Mouse (Mus musculus) lung, postnatal 36 days (tissue): ENCODE measurements around the gene Capn3.

Experiments used
- DNase-seq: peaks from one replicate; pipeline ENCODE4 v3.0.0; 2022; ENCODE audit warnings: mixed read lengths

The Capn3 gene

DNA sequence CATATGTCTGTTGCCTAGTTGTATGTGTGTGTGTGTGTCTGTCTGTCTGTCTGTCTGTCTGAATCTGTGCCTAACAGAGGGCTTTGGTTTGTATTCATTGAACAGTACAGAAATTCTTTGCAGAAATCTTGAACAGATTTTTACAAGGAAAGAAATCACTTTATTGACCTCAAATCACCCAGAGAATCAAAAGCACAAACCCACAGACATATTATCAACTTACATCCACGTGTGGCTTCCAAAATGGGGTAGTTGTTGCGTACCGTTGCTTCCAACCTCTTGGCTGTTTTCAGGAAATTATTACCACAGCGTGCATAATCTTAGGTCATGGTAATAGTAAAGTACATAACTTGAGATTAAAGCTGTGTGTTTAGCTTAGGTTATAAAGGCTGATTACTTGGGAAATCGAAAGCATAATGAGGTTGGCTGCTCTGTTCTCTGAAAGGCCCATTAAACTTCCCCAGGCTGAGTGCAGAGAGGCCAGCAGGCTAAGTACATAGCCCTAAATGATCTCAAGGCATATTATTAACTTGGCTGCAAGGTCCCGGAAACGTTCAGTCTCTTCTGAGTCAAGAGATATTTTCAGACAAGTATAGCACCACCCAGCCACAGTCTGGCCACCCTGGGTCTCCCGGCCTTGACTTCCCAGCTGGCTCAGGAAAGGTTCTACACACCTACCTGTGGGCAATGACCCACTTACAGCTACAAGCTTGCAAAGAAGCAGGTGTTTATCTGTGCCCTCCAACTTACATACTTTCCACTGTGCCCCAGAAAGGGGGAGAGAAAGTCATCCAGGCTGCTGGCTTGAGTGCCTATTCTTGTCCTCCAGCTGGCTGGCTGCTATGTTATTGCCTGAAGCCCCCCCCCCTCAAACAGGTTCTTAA lies 26.9 kb downstream of the Capn3 start:
- DNase-seq = peak; percentile 10

DNA sequence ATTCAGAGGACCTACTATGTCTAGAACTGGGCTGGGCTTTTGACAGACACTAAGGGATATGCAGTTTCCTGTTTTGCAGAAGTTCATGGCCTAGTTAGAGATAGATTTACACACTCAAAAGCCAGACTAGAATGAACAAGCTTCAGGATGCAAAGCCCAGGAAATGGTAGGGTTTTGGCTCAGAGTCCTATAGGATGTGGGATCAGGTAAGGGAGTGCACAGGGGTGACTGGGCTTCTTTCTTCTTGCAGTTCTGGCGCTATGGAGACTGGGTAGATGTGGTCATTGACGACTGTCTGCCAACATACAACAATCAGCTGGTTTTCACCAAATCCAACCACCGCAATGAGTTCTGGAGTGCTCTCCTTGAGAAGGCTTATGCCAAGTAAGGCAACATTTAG lies 28.4 kb downstream of the Capn3 start:
- no peak for DNase-seq

DNA sequence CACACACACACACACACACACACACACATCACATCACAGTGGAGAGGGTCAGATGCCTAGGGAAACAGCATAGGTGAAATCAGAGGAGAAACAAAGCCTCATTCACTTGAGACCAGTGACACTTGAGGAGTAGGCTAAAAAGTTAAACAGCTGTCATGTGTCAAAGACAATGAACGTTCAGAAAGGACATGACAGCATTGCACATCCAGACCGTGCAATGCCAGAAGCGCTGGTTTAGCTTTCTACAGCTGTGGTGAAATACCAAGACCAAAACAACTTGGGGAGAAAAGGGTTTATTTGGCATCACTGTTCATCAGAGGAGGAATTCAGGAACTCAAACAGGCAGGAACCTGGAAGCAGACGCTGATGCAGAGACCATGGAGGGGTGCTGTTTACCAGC lies 37.4 kb downstream of the Capn3 start:
- peak; percentile 7 for DNase-seq

DNA sequence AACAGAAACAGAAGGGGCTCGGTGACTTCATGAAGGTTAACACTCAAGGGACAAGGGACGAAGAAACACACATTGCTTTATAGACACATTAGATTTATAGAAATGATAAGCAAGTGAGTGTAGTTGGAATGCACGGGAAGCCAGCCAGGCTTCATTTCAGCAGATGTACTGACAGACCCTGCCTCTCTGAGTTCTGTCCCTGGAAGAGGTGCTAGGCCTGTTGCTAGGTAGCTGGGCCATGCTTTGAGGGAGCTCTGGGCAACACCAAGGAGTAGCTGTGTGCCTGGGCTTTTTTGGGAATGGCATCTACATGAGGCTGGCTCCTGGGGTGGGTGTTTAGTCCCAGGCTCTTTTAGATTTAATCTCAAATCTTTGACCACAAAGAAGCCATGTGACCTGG lies 40.7 kb downstream of the Capn3 start:
- DNase-seq = no peak

DNA sequence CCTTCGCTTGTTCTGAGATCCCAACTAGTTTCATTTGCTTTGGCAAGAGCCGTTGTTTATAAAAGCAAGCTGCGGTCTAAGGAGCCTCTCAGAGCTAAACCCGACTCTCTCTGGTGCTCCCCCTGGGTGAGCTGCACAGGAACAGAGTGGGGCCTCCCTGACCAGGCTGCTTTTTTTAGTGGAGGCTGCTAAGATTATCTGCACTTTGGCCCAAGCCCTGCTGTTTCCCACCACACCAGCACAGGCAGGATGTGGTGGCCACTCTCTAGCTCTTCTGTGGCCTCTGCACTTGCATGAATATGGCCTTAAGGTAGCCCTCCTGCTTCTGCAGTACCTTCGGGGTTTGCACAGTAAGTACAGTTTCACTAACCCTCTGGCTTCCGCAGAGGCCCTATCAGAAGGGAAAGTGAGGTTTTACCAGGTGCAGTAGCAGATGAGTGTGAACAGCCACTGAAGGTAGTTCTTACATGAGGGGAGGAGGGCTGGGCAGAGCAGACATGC lies 44.2 kb downstream of the Capn3 start:
- DNase-seq = peak; percentile 15

DNA sequence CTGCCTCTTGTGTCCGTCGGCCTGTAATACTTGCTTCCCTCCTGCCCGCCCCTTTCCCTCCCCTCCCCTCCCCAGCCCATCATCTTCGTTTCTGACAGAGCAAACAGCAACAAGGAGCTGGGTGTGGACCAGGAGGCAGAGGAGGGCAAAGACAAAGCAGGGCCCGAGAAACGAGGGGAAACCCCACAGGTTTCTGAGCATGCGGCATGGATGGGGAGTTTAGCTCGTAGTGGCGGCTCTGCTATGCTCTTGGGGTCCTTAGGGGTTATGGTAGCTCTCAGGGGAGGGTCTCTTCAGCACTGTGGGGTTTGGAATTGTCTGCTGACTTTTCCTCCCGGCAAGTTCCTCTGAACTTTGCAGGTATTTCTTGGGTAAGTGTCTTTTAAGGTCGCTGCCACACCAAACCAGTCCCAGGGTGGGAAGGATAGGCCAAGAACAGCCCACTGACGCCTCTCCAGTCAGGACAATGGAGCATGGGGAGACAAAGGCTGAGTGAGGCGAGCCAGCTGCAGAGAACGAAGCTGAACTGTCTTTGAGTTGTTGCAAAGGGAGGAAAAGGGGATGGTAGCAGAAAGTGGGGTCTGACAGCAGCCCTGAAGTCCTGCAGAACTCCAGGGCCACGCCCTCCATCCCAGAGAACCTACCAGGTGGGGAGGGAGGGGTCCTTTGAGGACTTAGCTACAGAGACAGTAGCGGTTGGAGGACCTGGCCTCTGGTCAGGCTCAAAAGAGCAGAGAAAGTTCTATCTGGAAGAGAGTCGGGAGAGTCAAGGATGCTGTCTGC lies 45.5 kb downstream of the Capn3 start:
- no peak for DNase-seq

DNA sequence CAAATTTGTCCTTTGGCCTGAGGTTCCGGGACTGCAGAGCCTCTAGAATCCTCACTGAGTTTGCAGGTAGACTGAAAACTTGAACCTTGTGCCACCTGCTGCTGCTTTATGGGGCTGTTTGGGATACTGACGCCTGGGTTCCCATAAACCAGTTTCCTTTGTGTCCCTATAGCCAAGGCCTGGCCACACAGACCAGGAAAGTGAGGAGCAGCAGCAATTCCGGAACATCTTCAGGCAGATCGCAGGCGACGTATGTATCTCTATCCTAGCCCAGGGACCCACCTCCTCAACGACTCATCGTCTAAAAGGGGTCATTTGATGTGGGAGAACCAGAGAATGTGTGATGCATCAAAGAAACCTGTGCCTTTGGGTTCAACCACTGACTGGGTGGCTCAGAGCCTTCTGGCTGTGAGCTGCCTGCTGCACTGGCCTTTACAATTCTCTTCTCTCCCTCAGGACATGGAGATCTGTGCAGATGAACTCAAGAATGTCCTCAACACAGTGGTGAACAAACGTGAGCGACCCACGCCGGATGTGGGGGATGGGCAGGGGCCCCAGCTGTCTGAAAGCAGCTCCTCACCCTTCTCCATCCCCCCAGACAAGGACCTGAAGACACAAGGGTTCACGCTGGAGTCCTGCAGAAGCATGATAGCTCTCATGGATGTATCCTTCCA lies 46.2 kb downstream of the Capn3 start:
- DNase-seq = no peak

DNA sequence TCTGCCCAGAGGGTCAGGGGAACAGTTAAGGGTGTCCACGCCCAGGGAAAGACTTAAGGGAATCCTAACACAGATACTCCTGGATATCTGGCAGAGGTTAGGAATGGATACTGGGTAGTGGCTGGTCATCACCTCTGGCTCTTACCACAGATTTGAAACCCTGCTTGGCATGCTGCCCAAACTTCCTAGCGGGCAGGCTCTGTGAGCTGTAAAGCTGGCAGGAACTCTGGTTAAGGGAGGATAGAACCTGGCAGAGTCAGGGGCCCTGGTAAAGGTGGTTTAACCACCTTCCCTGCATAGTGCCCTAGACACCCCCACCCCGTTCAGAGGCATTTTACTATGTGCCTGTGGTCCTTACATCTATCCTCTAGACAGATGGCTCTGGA lies 46.8 kb downstream of the Capn3 start:
- DNase-seq = no peak

DNA sequence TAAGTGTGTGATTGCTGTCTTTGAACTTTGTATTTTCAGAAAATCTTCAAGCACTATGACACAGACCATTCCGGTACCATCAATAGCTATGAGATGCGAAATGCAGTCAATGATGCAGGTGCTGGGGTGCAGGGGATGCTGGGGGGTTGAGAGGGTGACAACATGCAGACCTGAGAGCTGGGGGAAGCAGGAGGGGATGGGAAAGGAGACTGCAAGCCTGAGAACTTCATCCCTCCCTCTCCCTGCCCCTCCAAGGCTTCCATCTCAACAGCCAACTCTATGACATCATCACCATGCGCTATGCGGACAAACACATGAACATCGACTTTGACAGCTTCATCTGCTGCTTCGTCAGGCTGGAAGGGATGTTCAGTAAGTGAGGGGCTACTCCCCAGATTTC lies 47.3 kb downstream of the Capn3 start:
- DNase-seq = no peak

DNA sequence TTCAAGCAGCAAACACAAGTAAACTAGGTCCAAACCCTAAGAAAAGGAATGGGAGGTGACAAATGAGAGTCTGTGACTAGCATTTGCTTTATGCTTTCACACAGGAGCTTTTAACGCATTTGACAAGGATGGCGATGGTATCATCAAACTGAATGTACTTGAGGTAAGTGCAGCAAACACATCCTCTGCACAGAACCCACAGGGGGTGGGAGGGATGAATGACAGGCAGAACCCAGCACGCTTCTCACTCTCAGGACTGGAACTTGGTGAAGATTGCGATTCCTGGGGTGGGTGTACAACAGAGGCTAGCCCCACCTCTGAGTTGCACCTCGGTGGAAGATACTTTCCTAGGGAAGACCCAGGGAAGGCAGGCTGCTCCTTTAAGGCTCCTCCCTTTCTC lies 48.2 kb downstream of the Capn3 start:
- no peak for DNase-seq

DNA sequence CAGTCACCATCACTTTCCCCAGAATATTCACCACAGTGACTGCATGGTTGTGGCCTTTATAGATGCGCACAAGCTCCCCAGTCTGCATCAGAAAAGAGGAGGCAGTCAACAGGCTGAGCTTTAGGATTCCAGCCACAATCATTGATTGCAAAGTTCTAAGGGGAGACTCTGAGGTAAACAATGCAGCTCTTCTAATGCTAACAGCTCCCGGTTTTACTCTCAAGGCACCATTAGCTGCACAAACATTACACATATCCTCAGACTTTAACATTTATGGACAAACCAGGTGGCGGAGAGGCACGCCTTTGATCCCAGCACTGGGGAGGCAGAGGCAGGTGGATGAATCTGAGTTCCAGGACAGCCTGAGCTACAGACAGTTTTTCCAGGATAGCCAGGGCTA lies 58.4 kb downstream of the Capn3 start:
- DNase-seq = no peak

DNA sequence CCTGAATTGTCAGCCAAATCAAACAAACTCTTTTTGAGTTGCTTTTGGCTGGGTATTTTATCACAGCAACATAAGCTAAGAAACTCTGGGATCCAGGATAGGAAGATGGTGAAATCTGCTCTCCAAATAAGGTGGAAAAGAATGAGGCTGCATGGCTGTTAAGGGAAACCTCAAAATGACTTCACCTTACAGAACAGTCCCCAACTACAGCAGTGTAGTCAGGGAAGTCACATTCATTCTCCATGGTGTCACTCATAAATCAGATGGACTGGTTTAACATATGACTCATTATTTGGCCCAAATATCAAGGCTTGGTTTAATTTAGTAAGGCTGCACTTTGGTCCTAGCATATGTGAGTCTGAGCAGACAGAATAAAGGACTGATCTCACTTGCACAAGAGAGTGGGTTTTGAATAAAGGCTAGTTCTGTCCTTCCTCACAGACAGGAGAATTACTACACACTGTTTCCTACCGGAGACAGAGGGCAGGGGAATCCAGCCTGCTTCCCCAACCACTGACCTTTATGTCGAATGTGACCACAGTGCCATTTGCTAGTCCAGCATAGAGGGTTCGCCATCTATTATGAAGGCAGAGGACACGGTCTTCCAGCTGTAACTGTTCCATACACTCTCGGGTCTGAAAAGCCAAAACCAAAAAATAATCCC lies 62.9 kb downstream of the Capn3 start:
- DNase-seq = peak; percentile 28

DNA sequence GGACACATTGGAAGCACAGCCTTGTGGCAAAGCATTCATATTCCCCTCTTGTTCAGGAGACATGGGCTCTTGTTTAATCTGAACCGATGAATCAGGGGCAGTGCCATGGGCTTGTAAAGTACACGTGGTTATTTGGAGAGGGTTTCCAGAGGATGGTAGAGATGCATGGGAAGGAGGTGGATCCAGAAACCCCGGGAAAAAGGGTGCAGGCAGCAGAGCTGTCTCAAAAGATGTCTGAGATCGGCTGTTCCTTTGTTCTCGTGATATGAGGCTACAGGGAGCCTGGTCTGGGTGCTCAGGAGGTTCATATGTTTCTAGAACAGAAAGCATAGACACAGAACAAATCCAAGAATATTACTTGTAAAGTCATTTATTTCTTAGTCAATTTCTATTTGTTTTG lies 71.0 kb downstream of the Capn3 start:
- DNase-seq = no peak

DNA sequence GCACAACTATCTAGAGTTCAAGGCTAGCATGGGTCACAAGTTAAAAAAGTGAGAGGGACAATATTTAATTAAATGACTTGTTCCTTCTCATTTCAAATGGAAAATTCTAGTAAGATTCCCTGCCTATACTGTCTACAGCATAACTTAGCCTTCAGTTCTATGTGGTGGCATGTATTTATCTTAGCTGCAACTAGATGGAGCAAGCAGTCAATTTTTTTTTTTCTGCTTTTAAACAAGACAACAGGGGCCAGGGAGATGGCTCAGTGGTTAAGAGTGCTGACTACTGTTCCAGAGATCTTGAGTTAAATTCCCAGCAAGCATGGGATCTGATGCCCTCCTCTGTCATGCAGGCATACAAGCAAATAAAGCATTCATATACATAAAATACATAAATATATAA lies 73.7 kb downstream of the Capn3 start:
- DNase-seq = no peak

DNA sequence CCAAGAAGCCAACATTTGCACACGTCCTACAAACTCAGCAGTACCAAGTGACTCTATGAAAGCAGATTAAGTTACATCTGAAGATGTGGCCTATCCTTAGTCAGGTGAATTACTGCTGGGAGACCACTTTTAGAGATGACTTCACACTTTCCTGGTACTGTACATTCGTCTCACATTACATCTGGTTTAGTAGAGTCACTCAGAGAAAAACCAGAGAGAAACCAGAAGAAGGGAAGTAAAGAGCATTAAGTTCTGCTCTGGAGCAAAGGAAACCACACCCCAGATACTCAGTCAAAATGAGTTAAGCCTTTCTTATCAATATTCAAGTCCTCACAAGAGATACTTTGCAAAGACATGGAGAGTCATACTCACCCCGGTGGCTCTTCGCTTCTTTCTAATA lies 75.4 kb downstream of the Capn3 start:
- no peak for DNase-seq

DNA sequence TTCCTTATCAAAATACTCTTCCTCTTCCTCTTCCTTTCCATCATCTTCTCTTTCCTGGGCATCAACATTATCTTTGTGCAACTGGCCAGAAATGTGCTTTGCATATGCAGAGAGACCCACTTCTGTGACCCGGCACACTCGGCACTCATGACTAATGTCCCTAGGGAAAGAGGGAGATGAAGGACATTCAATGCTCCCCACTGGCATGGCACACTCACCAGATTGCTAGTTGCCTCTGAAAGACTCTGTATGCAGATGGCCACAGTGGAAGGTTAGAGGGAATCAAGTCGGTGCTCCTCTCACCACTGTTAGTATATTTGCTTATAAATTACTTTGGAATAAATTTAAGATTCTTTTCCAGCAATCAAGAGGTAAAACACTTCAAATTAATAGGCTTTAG lies 83.5 kb downstream of the Capn3 start:
- no peak for DNase-seq

DNA sequence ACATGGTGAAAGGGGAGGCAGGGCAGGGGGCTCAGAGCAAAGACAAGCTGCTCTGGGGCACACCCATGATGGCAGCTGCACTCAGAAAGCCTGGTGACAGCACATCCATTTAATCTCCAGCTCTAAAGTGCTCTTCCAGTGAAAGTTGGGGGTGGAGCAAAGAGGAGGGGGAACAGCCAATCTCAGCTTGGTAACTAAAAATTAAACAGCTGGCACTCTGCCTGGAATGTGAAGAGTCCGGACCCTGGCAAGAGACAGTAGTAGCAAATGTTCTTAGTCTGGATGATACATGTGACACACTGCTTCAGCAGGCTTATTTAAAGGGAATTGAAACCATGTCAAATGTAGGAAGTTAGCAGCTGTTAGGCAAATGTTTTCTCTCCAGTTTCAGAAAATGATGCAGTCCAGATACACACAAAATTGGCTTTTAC lies 84.0 kb downstream of the Capn3 start:
- DNase-seq = peak; percentile 95

DNA sequence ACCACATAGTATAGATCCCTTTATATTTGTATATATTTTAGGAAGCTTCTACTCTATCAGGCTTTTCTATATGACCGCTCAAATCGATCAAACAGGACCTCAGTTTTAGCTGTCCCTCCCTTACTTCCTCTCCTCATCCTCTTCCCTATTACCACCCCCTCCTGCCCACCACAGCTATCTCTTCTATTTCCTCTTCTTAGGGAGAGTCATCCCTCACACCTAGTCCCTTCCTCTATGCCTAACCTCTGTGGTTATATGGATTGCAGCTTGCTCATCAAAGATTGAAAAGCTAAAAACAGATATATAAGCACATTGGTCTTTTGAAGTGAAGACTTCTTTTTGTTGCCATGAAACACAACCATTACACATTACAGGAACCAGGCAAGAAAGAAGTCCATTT lies 88.9 kb downstream of the Capn3 start:
- no peak for DNase-seq
